Mouse (Mus musculus): Measurements from ENCODE around the gene Eif2s1. TPM values are rescaled to one million over a fixed set of nuclear protein-coding genes. Genes with fewer than 3 reads are reported as not detected.

The Eif2s1 gene
- polyA plus RNA-seq, 1 experiment = 63.0 TPM

- Histone ChIP-seq H3K79me2 (ENCODE audit: control insufficient read depth, insufficient read depth) (no peaks in the 10 kb centered on the region), H3K27me3 (ENCODE audit: control insufficient read depth, insufficient read depth, insufficient read length) (no peaks in the 10 kb centered on the region), H3K79me3 (ENCODE audit: low read depth) (no peaks in the 10 kb centered on the region), H3ac (ENCODE audit: control insufficient read depth, insufficient read length, low read depth) (no peak overlapping the region), H3K36me3 (ENCODE audit: control insufficient read depth, insufficient read depth) (no peaks in the 10 kb centered on the region), H3K4me3 (ENCODE audit: insufficient read depth, poor library complexity, severe bottlenecking) (no peak overlapping the region)
- no peak for TF ChIP-seq CEBPB (IDR thresholded peaks at IDR 0.05; ENCODE audit: low read depth)
Measured at GRCm38 (mm10) chr12:78904499-78904898, 42.9 kb downstream of the Eif2s1 start.

DNA sequence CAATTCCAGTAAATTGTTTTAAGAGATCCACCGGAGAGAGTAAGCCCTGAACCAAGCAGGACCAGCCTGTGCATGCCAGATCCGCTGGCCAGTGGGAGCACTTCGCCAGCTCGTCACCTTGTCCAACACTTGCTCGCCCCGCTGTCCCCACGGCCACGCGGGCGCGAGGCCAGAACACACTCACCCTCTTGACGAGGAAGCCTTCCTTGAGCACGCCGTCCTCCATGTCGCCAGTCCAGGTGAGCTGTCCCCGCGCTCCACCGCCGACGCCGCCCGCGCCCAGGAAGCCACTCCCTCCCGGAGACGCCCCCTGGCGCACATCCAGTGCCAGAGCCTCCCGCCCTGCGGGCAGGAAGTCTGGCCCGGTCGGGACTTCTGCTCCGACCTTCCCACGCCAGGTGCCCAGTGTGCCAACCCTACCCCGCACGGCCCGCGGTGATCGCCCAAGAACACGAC, 45.1 kb downstream of the Eif2s1 start, which contains the start of gene Plek2:
Gene Plek2 (minus strand): TSS at position 258 of the 456 bp plus-strand sequence.
- no peak for TF ChIP-seq MAX (IDR thresholded peaks at IDR 0.05)
- no peak for TF ChIP-seq USF1 (IDR thresholded peaks at IDR 0.05; ENCODE audit: low read depth)
- no peak for TF ChIP-seq MYOG (IDR thresholded peaks at IDR 0.05; ENCODE audit: control insufficient read depth, extremely low read depth, insufficient read length)
- no peak for TF ChIP-seq MYOD1 (IDR thresholded peaks at IDR 0.05; ENCODE audit: control insufficient read depth, insufficient read length, low read depth)
- no peak for TF ChIP-seq CTCF (IDR thresholded peaks at IDR 0.05; ENCODE audit: control insufficient read depth, insufficient read depth, insufficient read length)
- TF ChIP-seq FOSL1 (IDR thresholded peaks at IDR 0.05; ENCODE audit: insufficient read depth, low read length, poor library complexity, severe bottlenecking) = no peak
- TF ChIP-seq CEBPB (IDR thresholded peaks at IDR 0.05; ENCODE audit: low read depth) = no peak
- Histone ChIP-seq H3K79me3 (ENCODE audit: low read depth) (no peaks in the 10 kb centered on the region), H3K27me3 (ENCODE audit: control insufficient read depth, insufficient read depth, insufficient read length) (no peaks in the 10 kb centered on the region), H3K79me2 (ENCODE audit: control insufficient read depth, insufficient read depth) (no peaks in the 10 kb centered on the region), H3K4me3 (ENCODE audit: insufficient read depth, poor library complexity, severe bottlenecking) (peak within 1 kb of the TSS; percentile 25), H3ac (ENCODE audit: control insufficient read depth, insufficient read length, low read depth) (peak within 1 kb of the TSS; percentile 10), H3K36me3 (ENCODE audit: control insufficient read depth, insufficient read depth) (no peaks in the 10 kb centered on the region)

GRCm38 (mm10) chr12:78908081-78908605, 46.5 kb downstream of the Eif2s1 start:
- H3ac ChIP-seq (ENCODE audit: control insufficient read depth, insufficient read length, low read depth) = no peak overlapping the region
- H3K79me3 ChIP-seq (ENCODE audit: low read depth) = no peaks in the 10 kb centered on the region
- no peaks in the 10 kb centered on the region for H3K36me3 ChIP-seq (ENCODE audit: control insufficient read depth, insufficient read depth)
- H3K27me3 ChIP-seq (ENCODE audit: control insufficient read depth, insufficient read depth, insufficient read length) = no peaks in the 10 kb centered on the region
- TF ChIP-seq FOSL1 (IDR thresholded peaks at IDR 0.05; ENCODE audit: insufficient read depth, low read length, poor library complexity, severe bottlenecking) (peak; percentile 41), USF1 (IDR thresholded peaks at IDR 0.05; ENCODE audit: low read depth) (no peak)
- H3K79me2 ChIP-seq (ENCODE audit: control insufficient read depth, insufficient read depth) = no peaks in the 10 kb centered on the region
- no peak overlapping the region for H3K4me3 ChIP-seq (ENCODE audit: insufficient read depth, poor library complexity, severe bottlenecking)

DNA sequence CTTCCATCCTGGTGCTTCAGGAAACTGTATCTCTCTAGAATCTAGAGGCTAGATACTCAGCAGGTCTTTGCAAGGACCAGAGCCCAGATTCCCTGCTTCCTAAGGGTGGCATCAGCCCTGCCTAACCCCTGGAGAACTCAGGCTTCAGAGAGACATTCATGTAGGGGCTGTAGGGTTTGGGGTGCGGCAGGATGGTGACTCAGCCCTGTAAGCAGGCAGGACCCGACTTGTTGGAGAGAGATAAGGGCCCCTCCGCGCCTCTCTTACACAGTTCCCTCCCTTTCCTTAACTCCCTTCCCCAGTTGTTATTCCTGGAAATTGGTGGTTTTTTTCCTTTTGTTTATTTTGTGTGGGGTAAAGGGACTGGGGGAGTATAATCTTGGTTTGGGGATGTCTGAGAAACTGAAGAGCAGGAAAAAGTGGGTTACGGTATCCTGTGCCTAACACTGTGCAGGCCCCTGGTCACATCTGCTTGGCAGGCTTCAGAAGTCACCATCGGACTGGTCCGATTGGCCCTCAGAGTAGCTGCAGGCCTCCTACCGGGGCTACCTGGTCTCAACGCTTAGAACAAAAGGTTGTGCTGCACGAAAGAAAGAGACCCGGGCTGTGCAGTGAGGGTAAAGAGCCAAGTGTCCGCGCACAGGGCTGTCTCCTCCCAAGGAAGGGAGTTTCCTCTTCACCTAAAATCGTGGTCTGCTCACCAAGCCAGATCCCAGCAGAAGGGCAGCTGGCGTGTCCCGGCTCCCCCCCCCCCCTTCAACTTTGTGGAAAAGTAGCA, 49.3 kb downstream of the Eif2s1 start:
- TF ChIP-seq MYOG (IDR thresholded peaks at IDR 0.05; ENCODE audit: control insufficient read depth, extremely low read depth, insufficient read length) (no peak), FOSL1 (IDR thresholded peaks at IDR 0.05; ENCODE audit: insufficient read depth, low read length, poor library complexity, severe bottlenecking) (no peak), CEBPB (IDR thresholded peaks at IDR 0.05; ENCODE audit: low read depth) (no peak), CTCF (IDR thresholded peaks at IDR 0.05; ENCODE audit: control insufficient read depth, insufficient read depth, insufficient read length) (no peak), MYOD1 (IDR thresholded peaks at IDR 0.05; ENCODE audit: control insufficient read depth, insufficient read length, low read depth) (no peak), USF1 (IDR thresholded peaks at IDR 0.05; ENCODE audit: low read depth) (no peak), MAX (IDR thresholded peaks at IDR 0.05) (no peak)
- Histone ChIP-seq H3K79me2 (ENCODE audit: control insufficient read depth, insufficient read depth) (no peaks in the 10 kb centered on the region), H3K4me3 (ENCODE audit: insufficient read depth, poor library complexity, severe bottlenecking) (peak overlapping the region; percentile 38), H3ac (ENCODE audit: control insufficient read depth, insufficient read length, low read depth) (peak overlapping the region; percentile 34), H3K27me3 (ENCODE audit: control insufficient read depth, insufficient read depth, insufficient read length) (no peaks in the 10 kb centered on the region), H3K36me3 (ENCODE audit: control insufficient read depth, insufficient read depth) (no peaks in the 10 kb centered on the region), H3K79me3 (ENCODE audit: low read depth) (no peaks in the 10 kb centered on the region)

DNA sequence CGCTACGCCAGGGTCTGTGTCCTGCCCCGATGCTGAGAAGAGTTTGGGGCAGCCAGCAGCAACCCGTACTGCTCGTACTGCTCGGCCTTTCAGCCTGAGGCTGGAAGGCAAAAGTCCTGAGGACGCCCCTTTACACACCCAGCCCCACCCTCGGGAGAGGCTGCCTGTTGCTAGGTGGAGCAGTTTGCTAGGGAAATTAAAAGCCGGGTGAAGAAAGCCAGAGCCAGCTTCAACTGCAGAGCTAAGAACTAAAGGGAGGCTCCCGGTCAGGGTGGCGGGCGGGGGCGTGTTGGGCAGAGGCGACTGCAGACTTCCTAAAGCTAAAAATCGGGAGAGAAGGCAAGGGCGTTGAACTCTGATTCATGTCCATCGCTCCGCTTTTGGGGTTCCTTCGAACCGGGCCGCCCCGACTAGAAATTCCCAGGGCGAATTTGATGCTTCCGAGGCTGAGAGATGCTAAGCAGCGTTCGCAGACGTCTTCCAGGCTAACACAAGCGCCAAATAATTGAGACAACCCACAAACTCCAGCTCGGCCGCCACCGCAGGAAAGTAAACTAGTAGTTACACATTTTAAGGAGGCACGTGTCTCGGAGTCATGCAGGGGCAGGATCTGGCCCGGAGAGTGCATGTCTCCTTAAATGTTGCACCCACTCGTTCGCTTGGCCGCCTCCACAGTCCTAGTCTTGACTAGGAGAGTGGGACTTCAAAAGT, 50.2 kb downstream of the Eif2s1 start:
- Histone ChIP-seq H3K79me3 (ENCODE audit: low read depth) (no peaks in the 10 kb centered on the region), H3K4me3 (ENCODE audit: insufficient read depth, poor library complexity, severe bottlenecking) (peak overlapping the region; percentile 38), H3K36me3 (ENCODE audit: control insufficient read depth, insufficient read depth) (no peaks in the 10 kb centered on the region), H3ac (ENCODE audit: control insufficient read depth, insufficient read length, low read depth) (peak overlapping the region; percentile 49), H3K27me3 (ENCODE audit: control insufficient read depth, insufficient read depth, insufficient read length) (no peaks in the 10 kb centered on the region), H3K79me2 (ENCODE audit: control insufficient read depth, insufficient read depth) (no peaks in the 10 kb centered on the region)
- TF ChIP-seq CTCF (IDR thresholded peaks at IDR 0.05; ENCODE audit: control insufficient read depth, insufficient read depth, insufficient read length) = no peak
- TF ChIP-seq USF1 (IDR thresholded peaks at IDR 0.05; ENCODE audit: low read depth) = peak; percentile 56
- no peak for TF ChIP-seq MYOG (IDR thresholded peaks at IDR 0.05; ENCODE audit: control insufficient read depth, extremely low read depth, insufficient read length)
- TF ChIP-seq CEBPB (IDR thresholded peaks at IDR 0.05; ENCODE audit: low read depth) = no peak
- peak; percentile 86 for TF ChIP-seq MAX (IDR thresholded peaks at IDR 0.05)
- no peak for TF ChIP-seq FOSL1 (IDR thresholded peaks at IDR 0.05; ENCODE audit: insufficient read depth, low read length, poor library complexity, severe bottlenecking)
- TF ChIP-seq MYOD1 (IDR thresholded peaks at IDR 0.05; ENCODE audit: control insufficient read depth, insufficient read length, low read depth) = no peak
